Mouse (Mus musculus) liver, embryonic 13.5 days (tissue): ENCODE data around the gene Serpinb7. TPM values are rescaled to one million over a fixed set of nuclear protein-coding genes. Genes with fewer than 3 reads are reported as not detected.
A peak's percentile ranks its signal among the peaks of the same experiment; 100 is the strongest.

Experiments used
- ATAC-seq: fragments of 200-750 bp; cut with Nextera tagmentation; 2 replicates; pipeline ENCODE4 v1.8.0; 2017; ENCODE audit warnings: low read depth, mild to moderate bottlenecking, moderate number of reproducible peaks, moderate library complexity
- DNase-seq: peaks from one replicate; pipeline ENCODE4 v3.0.0; 2022
- H3K27ac ChIP-seq: fragments of 300-500 bp; sonication (generic); 2 replicates; pipeline ENCODE4 v1.5.1; 2015; ENCODE audit warnings: moderate library complexity, mild to moderate bottlenecking, inconsistent platforms
- H3K27me3 ChIP-seq: fragments of 300-500 bp; sonication (generic); 2 replicates; pipeline ENCODE4 v1.6.1; 2015; ENCODE audit warnings: mild to moderate bottlenecking, inconsistent platforms
- H3K36me3 ChIP-seq: fragments of 300-500 bp; sonication (generic); 2 replicates; pipeline ENCODE4 v1.6.1; 2015; ENCODE audit warnings: mild to moderate bottlenecking, inconsistent platforms
- H3K4me1 ChIP-seq: fragments of 300-500 bp; sonication (generic); replicated peaks from 2 replicates; pipeline ENCODE4 v1.6.1; 2015; ENCODE audit warnings: inconsistent platforms
- H3K4me2 ChIP-seq: fragments of 300-500 bp; sonication (generic); 2 replicates; pipeline ENCODE4 v1.6.1; 2015; ENCODE audit warnings: inconsistent platforms, mild to moderate bottlenecking, moderate library complexity
- H3K4me3 ChIP-seq: fragments of 300-500 bp; sonication (generic); replicated peaks from 2 replicates; pipeline ENCODE4 v1.5.1; 2015; ENCODE audit warnings: mild to moderate bottlenecking, inconsistent platforms
- H3K9ac ChIP-seq: fragments of 300-500 bp; sonication (generic); 2 replicates; pipeline ENCODE4 v1.6.1; 2015; ENCODE audit warnings: mild to moderate bottlenecking, inconsistent platforms
- H3K9me3 ChIP-seq: fragments of 300-500 bp; sonication (generic); replicated peaks from 2 replicates; pipeline ENCODE4 v1.6.1; 2016; ENCODE audit warnings: inconsistent platforms
- WGBS: fragments of 180-500 bp; shearing (Covaris S2); methylation state at CpG from one replicate; pipeline ENCODE4 v1.1.7; 2015; ENCODE audit not compliant: insufficient replicate concordance; 5-methylcytosine and 5-hydroxymethylcytosine counted together
- polyA plus RNA-seq: library from polyadenylated mRNA; unstranded; fragments of >200 nt; fragmentation: Nextera tagmentation; extraction: Ambion mirVana; gene quantifications from 2 replicates; pipeline ENCODE4 v1.2.1, GENCODE M21; 2015

Gene Serpinb7
- polyA plus RNA-seq, 1 experiment from 2014 or later, result not detected

DNA sequence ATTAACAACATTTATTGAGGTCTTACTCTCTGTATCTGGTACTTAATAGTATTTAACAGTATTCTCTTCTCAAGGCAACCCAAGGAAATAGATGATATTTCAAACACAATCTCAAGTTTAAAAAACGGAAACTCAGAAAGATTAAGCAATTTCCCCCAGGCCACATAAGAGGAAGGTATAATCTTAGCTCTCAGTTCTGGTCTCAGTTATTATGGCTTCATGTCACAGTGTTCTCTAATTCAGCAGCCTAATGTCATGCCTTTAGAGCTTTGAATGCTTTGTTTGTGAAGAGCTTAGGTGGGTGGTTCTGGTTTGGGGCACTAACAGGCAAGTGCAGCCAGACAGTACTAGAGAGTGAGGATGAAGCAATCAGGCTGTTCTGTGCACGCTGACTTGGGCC is 9.7 kb upstream of the Serpinb7 start:
- 45% methylated on average over 2 of the region's 2 CpGs for WGBS
- Histone ChIP-seq H3K27me3 (no peaks in the 10 kb centered on the region), H3K27ac (no peak overlapping the region), H3K9me3 (no peaks in the 10 kb centered on the region), H3K9ac (no peak overlapping the region), H3K4me2 (no peak overlapping the region), H3K4me1 (peaks cover 3% of the 10 kb centered on the region; the same call in 1 of the 2 replicates), H3K36me3 (no peaks in the 10 kb centered on the region), H3K4me3 (no peak overlapping the region)
- no peak for DNase-seq
- no peak; the same call in 1 of the 2 replicates for ATAC-seq

DNA sequence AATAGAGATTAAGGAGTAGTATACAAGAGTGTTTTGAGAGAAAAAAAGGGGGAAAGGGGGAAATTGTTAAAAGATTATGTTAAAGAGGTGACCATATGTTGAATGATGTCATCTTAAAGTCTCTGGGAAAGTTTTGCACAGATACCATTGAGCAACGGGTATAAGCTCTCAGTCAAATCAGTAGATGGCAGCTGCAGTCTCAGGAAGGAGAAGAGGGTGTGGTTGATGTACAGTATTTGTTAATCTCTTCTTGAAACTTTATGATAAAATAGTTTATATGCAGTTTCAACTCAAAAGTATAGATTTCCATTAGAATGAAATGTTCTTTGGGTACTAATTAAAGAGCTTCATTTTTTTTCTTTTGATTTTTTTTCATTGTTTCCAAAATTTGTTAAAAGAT is 2.0 kb upstream of the Serpinb7 start:
- no peaks in the 10 kb centered on the region for H3K4me1 ChIP-seq
- H3K27me3 ChIP-seq, result no peaks in the 10 kb centered on the region
- H3K36me3 ChIP-seq, result no peaks in the 10 kb centered on the region
- H3K9me3 ChIP-seq, result no peaks in the 10 kb centered on the region
- DNase-seq (no peak), ATAC-seq (peak; percentile 71; the same call in 1 of the 2 replicates)
- H3K27ac ChIP-seq, result no peak overlapping the region
- no peak overlapping the region for H3K4me2 ChIP-seq
- H3K4me3 ChIP-seq, result no peak overlapping the region
- no peak overlapping the region for H3K9ac ChIP-seq
- 18% methylated on average over 1 of the region's 1 CpGs for WGBS

DNA sequence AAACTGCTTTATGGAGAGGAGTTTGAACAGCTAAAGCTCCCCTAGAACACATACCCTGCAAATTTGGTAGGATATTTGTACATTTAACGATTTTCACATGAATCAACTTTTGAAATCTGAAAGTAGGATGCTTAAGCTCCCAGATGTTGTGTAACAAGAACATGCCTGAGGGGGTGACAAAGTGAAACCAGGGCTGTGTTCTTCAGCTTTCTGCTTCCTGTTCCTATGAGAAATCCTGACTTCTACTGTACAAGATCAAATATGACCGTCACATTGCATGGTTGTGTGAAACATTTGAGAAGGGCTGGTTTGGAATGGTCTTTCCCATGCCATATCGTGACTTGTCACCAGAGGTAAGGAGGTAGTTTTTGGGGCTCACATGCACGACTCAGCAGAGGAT is 2.6 kb downstream of the Serpinb7 start:
- H3K4me3 ChIP-seq, result no peak overlapping the region
- no peaks in the 10 kb centered on the region for H3K27me3 ChIP-seq
- ATAC-seq (no peak), DNase-seq (no peak)
- H3K36me3 ChIP-seq, result no peaks in the 10 kb centered on the region
- 54% methylated on average over 4 of the region's 4 CpGs for WGBS
- H3K9me3 ChIP-seq, result no peaks in the 10 kb centered on the region
- H3K9ac ChIP-seq, result no peak overlapping the region
- H3K4me1 ChIP-seq, result no peaks in the 10 kb centered on the region
- H3K4me2 ChIP-seq, result no peak overlapping the region
- H3K27ac ChIP-seq, result no peak overlapping the region

DNA sequence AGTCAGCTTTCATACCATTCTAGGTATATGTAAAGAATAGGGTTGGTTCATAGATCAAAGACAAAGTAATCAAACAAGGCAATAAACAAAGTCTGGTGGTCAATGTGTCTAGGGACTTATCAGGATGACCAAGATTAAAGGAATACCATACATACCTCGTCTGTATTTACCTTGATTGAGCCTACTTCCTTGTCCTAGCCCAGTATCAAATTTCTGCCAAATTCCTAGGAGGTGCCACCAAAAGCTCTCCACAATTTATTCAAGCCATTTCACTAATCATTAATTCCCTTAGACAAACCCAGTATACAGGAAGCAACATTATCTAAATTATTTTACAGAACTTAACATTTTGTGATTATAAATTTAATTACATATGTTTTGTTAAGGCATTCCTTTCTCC is 15.2 kb downstream of the Serpinb7 start:
- no peaks in the 10 kb centered on the region for H3K9me3 ChIP-seq
- no peaks in the 10 kb centered on the region for H3K4me1 ChIP-seq
- no peak overlapping the region for H3K4me3 ChIP-seq
- DNase-seq (no peak), ATAC-seq (no peak)
- 8% methylated on average over 1 of the region's 1 CpGs for WGBS
- no peaks in the 10 kb centered on the region for H3K27me3 ChIP-seq
- H3K36me3 ChIP-seq, result no peaks in the 10 kb centered on the region
- H3K4me2 ChIP-seq, result no peak overlapping the region
- H3K9ac ChIP-seq, result no peak overlapping the region
- no peak overlapping the region for H3K27ac ChIP-seq

DNA sequence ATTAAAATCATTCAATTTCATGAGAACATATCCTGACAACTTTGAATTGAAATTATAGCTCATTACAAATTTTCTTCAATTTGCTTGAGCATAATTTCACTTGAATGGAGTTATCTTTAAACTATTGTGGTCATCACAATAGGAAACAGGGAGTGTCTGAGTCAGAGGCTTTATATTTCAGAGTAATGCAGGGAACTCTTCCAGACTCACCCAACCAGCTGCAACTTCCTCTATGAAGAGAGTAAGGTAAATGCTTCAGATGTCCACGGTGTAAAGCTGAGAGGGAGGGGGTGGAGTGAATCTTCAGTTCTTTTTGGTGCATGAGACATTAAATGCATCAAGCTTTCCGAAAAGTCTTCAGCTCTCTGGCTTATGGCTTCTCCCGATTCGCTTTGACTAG is 23.0 kb downstream of the Serpinb7 start:
- DNase-seq, result no peak
- no peak overlapping the region for H3K9ac ChIP-seq
- H3K27me3 ChIP-seq, result no peaks in the 10 kb centered on the region
- no peak overlapping the region for H3K27ac ChIP-seq
- 60% methylated on average over 4 of the region's 4 CpGs for WGBS
- no peaks in the 10 kb centered on the region for H3K36me3 ChIP-seq
- no peak overlapping the region for H3K4me2 ChIP-seq
- no peaks in the 10 kb centered on the region for H3K4me1 ChIP-seq
- no peaks in the 10 kb centered on the region for H3K9me3 ChIP-seq
- no peak overlapping the region for H3K4me3 ChIP-seq
- ATAC-seq, result no peak

DNA sequence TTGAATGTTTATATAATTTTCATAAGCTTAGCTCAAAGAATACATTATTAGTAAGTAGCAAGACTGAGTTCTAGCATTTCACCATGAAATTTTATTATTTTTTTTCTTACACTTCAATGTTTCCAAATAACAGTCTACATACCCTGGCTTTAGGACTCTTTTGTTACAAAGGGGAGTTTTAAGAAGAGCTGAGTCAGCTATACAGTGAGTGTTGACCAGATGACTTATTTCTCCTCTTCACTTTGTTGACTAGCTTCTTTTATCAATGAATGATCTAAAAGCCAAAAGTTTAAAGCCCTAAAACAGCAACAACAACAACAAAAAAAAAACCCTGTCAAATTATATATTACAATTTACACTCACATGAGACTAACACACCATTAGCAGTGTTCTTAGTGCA is 31.8 kb downstream of the Serpinb7 start:
- H3K9ac ChIP-seq, result no peak overlapping the region
- no peak for DNase-seq
- no peak overlapping the region for H3K27ac ChIP-seq
- H3K4me3 ChIP-seq, result no peak overlapping the region
- ATAC-seq, result no peak
- H3K27me3 ChIP-seq, result no peaks in the 10 kb centered on the region
- H3K36me3 ChIP-seq, result no peaks in the 10 kb centered on the region
- no peak overlapping the region for H3K4me2 ChIP-seq
- H3K9me3 ChIP-seq, result no peaks in the 10 kb centered on the region
- no peaks in the 10 kb centered on the region for H3K4me1 ChIP-seq

DNA sequence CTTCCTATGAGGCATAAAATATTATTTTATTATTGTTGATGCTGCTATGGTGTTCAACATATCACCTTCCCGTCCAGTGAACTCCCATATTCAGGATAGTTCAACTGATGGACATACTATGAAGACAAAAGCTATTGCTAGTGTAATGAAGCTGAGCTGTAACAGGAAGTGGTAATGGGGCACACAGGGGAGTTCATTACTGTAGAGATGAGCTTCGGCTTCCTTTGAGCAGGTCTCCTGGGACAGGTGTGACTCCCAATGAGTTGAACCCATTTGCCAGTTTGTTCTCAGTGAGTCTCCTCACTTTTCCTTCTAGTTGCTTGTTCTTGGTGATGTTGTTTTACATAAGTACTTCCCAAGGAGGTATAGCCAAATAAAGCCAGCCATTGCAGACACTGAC is 36.1 kb downstream of the Serpinb7 start:
- no peak for ATAC-seq
- no peak overlapping the region for H3K9ac ChIP-seq
- H3K4me3 ChIP-seq, result no peak overlapping the region
- H3K36me3 ChIP-seq, result no peaks in the 10 kb centered on the region
- no peak overlapping the region for H3K27ac ChIP-seq
- H3K27me3 ChIP-seq, result no peaks in the 10 kb centered on the region
- no peaks in the 10 kb centered on the region for H3K9me3 ChIP-seq
- no peaks in the 10 kb centered on the region for H3K4me1 ChIP-seq
- H3K4me2 ChIP-seq, result no peak overlapping the region
- no peak for DNase-seq
- 50% methylated on average over 2 of the region's 2 CpGs for WGBS

DNA sequence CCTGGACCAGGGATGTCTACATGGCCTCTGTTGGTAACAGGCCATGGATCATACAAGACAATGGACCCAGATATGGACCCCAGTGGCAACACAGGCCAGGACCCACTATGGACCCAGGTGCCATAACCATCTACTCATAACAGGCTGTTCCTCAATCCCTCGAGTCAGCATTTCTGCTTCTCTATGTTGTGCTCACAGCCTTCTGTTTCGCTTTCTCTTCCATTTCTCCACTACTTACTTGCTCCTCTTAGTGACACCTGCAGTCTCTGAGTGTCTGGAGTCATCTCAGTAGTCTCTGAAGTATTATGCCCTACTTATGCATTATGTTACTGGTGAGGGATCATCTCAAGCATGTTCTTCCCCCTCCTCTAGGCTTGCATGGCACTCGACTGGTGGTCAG is 40.0 kb downstream of the Serpinb7 start:
- Histone ChIP-seq H3K9ac (no peak overlapping the region), H3K9me3 (no peaks in the 10 kb centered on the region), H3K36me3 (no peaks in the 10 kb centered on the region), H3K4me2 (no peak overlapping the region), H3K27ac (no peak overlapping the region), H3K4me1 (no peaks in the 10 kb centered on the region), H3K4me3 (no peak overlapping the region), H3K27me3 (no peaks in the 10 kb centered on the region)
- no peak for DNase-seq
- WGBS, result 56% methylated on average over 3 of the region's 3 CpGs
- ATAC-seq, result no peak

DNA sequence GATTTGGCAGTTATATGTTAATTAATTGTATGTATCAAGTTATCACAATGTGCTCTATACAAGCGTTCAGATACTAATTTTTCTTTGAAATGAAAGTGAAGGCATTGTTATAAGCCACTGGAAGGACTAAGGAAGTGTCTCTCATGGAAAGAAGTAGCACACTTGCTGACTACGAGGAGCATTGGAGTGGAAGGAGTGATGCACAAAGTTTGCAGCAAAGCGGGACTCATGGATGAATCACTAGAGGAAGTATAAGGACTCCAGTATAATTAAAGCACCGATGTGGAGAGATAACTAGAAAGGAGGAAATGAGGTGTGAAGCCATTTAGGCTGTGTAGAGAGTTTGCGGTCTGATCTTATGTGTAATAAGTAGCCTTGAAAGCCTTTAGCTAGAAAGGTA is 45.9 kb downstream of the Serpinb7 start:
- Histone ChIP-seq H3K9me3 (no peaks in the 10 kb centered on the region), H3K9ac (no peak overlapping the region), H3K4me2 (no peak overlapping the region), H3K4me1 (no peaks in the 10 kb centered on the region), H3K36me3 (no peaks in the 10 kb centered on the region), H3K27ac (no peak overlapping the region), H3K4me3 (no peak overlapping the region), H3K27me3 (no peaks in the 10 kb centered on the region)
- ATAC-seq, result no peak
- DNase-seq, result no peak
- 62% methylated on average over 5 of the region's 5 CpGs for WGBS

DNA sequence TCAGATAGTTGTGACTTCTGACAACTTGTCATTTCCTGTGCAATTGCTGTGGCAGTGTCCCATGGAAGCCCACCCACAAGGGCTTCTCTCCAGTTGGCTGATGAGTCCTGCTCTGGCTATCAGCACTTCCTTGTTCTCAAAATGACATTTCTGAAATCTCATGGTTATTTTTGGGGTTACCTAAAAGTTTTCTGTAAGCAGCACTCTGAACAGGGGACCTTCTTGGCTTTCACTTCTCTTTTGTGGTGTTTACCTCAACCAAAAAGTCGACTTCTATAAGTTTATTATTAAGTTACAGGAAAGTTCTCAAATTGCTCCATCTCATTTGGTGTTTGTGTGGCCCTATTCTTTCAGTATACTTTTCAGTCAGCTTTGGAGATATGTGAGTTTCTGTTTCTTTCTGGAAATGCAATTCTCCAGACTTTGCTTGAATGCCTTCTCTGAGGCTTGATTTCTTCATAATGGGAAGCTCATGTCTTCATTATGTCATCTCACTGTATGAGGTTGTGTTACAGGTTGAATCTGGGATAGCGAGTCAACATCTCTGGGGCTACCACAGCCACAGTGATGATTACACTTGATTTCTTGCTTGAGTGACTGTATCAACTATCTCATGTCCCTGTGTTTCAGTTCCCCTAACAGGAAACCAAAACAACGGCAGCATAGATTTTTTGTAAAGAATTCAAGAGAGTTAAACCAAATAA is 47.9 kb downstream of the Serpinb7 start:
- Histone ChIP-seq H3K36me3 (no peaks in the 10 kb centered on the region), H3K27ac (no peak overlapping the region), H3K4me2 (no peak overlapping the region), H3K27me3 (no peaks in the 10 kb centered on the region), H3K4me3 (no peak overlapping the region), H3K4me1 (no peaks in the 10 kb centered on the region), H3K9me3 (no peaks in the 10 kb centered on the region), H3K9ac (no peak overlapping the region)
- ATAC-seq (no peak), DNase-seq (no peak)
- 51% methylated on average over 3 of the region's 3 CpGs for WGBS

DNA sequence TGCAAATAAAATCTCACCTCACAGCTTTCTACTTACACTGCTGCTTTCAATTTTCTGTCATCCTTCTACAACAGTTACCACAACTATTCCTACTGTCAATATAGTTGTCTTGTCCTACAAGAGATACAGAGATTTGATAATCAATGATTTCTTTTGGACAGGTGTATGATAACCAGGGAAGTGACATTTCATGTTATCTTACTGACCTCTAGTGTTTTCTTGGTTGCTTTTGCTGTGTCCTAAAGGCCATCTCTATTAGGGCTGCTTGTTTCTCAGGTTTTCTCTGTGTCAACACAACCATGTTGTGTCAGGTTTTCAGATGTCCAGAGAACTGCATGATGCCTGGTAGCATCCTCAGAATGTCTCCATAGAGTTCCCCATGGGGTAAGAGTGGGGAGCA is 80.5 kb downstream of the Serpinb7 start:
- ATAC-seq, result no peak

DNA sequence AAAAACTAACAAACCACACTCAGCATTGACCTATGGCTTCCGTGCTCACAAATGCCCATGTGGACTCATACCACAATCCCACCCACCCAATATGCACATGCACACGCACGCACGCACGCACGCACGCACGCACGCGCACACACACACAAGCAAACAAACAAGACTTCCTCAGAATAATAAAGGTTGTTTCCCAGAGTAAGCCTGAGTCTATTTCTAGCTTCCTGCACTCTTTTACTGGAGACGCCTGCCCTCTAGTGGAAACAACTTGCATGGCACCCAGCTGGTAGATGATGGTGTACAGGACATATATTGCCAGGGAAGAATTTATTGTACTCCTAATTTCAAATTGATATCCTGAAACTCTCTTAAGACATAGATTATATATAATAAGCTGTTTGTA is 82.0 kb downstream of the Serpinb7 start:
- H3K4me2 ChIP-seq, result no peak overlapping the region
- H3K9ac ChIP-seq, result no peak overlapping the region
- peak; percentile 13 for DNase-seq
- H3K27me3 ChIP-seq, result no peaks in the 10 kb centered on the region
- no peak overlapping the region for H3K4me3 ChIP-seq
- no peak overlapping the region for H3K27ac ChIP-seq
- H3K36me3 ChIP-seq, result no peaks in the 10 kb centered on the region
- no peaks in the 10 kb centered on the region for H3K9me3 ChIP-seq
- peak; percentile 29; the same call in 1 of the 2 replicates for ATAC-seq
- no peaks in the 10 kb centered on the region for H3K4me1 ChIP-seq
- 16% methylated on average over 11 of the region's 11 CpGs for WGBS

More for the DNA sequence above, 80.5 kb downstream of the Serpinb7 start:
- Histone ChIP-seq H3K4me3 (no peak overlapping the region), H3K27me3 (no peaks in the 10 kb centered on the region), H3K9me3 (no peaks in the 10 kb centered on the region), H3K27ac (no peak overlapping the region), H3K36me3 (no peaks in the 10 kb centered on the region), H3K4me1 (no peaks in the 10 kb centered on the region), H3K4me2 (no peak overlapping the region), H3K9ac (no peak overlapping the region)
- DNase-seq, result no peak
